23 mouse cellular contexts compared by ENCODE assay signal in the genomic region with DNA sequence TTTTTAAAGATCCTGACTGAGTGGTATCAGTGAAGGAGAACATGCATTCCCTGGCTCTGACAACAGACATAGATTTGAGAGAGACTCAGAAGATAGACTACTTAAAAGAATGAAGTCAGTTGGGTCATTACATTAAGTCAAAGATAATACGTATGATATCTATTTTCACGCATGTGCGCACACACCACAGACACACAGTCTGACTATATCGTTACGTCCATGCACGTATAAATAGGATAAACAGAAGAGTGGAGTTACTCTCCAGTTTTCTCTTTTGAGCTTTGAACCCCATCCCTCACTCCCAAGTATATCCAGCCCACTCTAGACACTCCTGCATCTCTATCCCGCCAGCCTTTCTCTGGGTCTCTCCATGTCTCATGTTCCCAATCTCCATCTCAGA. TPM values are rescaled to one million over a fixed set of nuclear protein-coding genes. Genes with fewer than 3 reads are reported as not detected.
"Had no signal": no experiment of that assay in that cellular context is flagged by ENCODE, and none has a peak within 500 bp of the region (broad histone marks: within the 10 kb centered on the region; RNA-seq: fewer than 3 reads in every experiment).

No protein-coding gene starts in this region.

- ATAC-seq: lung, postnatal 0 days; midbrain, embryonic 13.5 days; midbrain, embryonic 16.5 days had no signal

- H3K4me3 ChIP-seq: lung, embryonic 15.5 days; megakaryocyte, embryonic 14.5 days; midbrain, embryonic 13.5 days; myocyte; neural tube, embryonic 13.5 days; neural tube, embryonic 15.5 days had no signal

- H3K9me3 ChIP-seq: lung, embryonic 15.5 days; megakaryocyte, embryonic 14.5 days; midbrain, embryonic 13.5 days; neural tube, embryonic 13.5 days; neural tube, embryonic 15.5 days had no signal

- H3K27ac ChIP-seq: lung, embryonic 15.5 days; macrophage; midbrain, embryonic 13.5 days; neural tube, embryonic 13.5 days; neural tube, embryonic 15.5 days had no signal

- DNase-seq: lung, adult 2 months; lung, postnatal 14 days; lung, postnatal 36 days; retina, postnatal 1 day; right cerebral cortex, adult 18-20 months; right cerebral cortex, postnatal 25 days; right cerebral cortex, postnatal 4 days; spleen, adult 18-20 months; thymus, adult 18-20 months; thymus, postnatal 14 days; thymus, postnatal 36 days had no signal

- H3K27me3 ChIP-seq: lung, embryonic 15.5 days; midbrain, embryonic 13.5 days; neural tube, embryonic 13.5 days; neural tube, embryonic 15.5 days had no signal

- H3K9ac ChIP-seq: lung, embryonic 15.5 days; midbrain, embryonic 13.5 days; neural tube, embryonic 13.5 days; neural tube, embryonic 15.5 days had no signal

- H3K36me3 ChIP-seq: lung, embryonic 15.5 days; midbrain, embryonic 13.5 days; neural tube, embryonic 13.5 days; neural tube, embryonic 15.5 days had no signal

- H3K4me2 ChIP-seq: lung, embryonic 15.5 days; midbrain, embryonic 11.5 days; midbrain, embryonic 13.5 days; neural tube, embryonic 13.5 days; neural tube, embryonic 15.5 days had no signal

RNA-seq across cellular contexts. Expression of gene Asb17, which starts 40.0 kb away (rescaled TPM):
- polyA plus RNA-seq: lung, adult 2 months; lung, postnatal 0 days; macrophage; midbrain, embryonic 13.5 days; myocyte; neural tube, embryonic 15.5 days; small intestine, adult 2 months; thymus, postnatal 0 days had no signal
